ENCODE assay signal across 8 mouse cellular contexts in the genomic region with DNA sequence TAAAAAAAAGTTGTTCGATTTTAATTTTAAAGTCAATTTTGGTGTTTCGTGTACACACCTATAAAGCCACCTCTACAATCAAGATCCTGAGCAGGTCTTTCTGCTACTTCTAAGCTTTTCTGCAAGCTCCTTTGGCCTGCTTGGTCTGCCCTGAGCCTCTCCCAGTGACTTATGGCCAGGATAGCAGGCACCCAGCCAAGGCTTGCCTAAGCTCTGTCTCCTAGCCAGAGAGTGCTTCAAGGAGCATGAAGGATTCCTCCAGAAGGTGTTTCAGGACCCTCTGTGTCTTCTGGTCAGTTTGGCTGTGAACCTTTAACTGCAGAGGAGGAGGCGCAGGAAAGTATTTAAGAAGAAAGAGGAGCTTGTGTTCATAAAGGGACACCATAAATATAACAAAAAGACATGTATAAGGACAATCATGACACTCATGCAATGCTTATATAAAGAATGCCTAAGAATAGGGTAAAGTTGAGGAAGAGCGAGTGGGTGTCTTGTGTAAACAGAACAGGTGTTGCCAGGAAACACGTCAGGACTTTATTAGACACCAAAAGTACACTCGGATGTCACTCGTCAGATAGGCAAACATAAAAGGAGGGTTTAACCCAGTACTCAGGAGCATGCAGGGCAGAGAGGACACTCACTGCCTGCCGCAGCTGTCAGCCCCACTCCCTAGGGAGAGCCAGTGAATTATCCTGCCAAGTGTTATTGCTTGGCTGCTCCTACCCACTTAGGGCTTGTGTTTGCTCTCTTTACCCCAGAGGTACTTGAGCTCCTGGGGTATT. TPM values are rescaled to one million over a fixed set of nuclear protein-coding genes. Genes with fewer than 3 reads are reported as not detected.
A peak's percentile ranks its signal among the peaks of the same experiment; 100 is the strongest.
DNase-seq lines count a peak whose midpoint lies in the region; ATAC-seq lines count a peak whose summit lies in the region.

No protein-coding gene starts in this region.

- H3K9me3 ChIP-seq in heart, embryonic 13.5 days = no peaks in the 10 kb centered on the region
- no peaks in the 10 kb centered on the region for H3K9me3 ChIP-seq in neural tube, embryonic 12.5 days

- no peak for ATAC-seq in heart, embryonic 13.5 days (ENCODE audit: extremely low read depth, insufficient number of reproducible peaks, low FRiP score, low TSS enrichment)
- ATAC-seq in neural tube, embryonic 12.5 days (ENCODE audit: low FRiP score, low read depth) = peak; percentile 83
- ATAC-seq in megakaryocyte, adult 5-6 weeks (ENCODE audit: poor library complexity, severe bottlenecking) = no peak

- DNase-seq in embryo, embryonic 10 days (ENCODE audit: low spot score) = peak; percentile 48
- DNase-seq in embryo, embryonic 10.5 days (ENCODE audit: low spot score) = no peak
- DNase-seq in 3134 (ENCODE audit: extremely low read depth, insufficient read length, low spot score) = peak; percentile 35
- peak; percentile 36 for DNase-seq in cerebellum, adult 9-11 months
- DNase-seq in kidney, postnatal 36 days = peak; percentile 62 to 80

- WGBS in heart, embryonic 13.5 days = 57% methylated on average over 8 of the region's 8 CpGs
- 52% methylated on average over 8 of the region's 8 CpGs for WGBS in neural tube, embryonic 12.5 days

- H3K4me3 ChIP-seq in heart, embryonic 13.5 days = no peak overlapping the region
- H3K4me3 ChIP-seq in neural tube, embryonic 12.5 days = no peak overlapping the region

- no peak overlapping the region for H3K4me2 ChIP-seq in heart, embryonic 13.5 days
- peak overlapping the region; percentile 30; the same call in 1 of the 2 replicates for H3K4me2 ChIP-seq in neural tube, embryonic 12.5 days (replicated peaks)

- H3K27me3 ChIP-seq in heart, embryonic 13.5 days (replicated peaks) = no peaks in the 10 kb centered on the region
- no peaks in the 10 kb centered on the region for H3K27me3 ChIP-seq in neural tube, embryonic 12.5 days (replicated peaks)

- no peaks in the 10 kb centered on the region for H3K36me3 ChIP-seq in heart, embryonic 13.5 days
- no peaks in the 10 kb centered on the region for H3K36me3 ChIP-seq in neural tube, embryonic 12.5 days

- peak overlapping the region; percentile 73 for H3K27ac ChIP-seq in heart, embryonic 13.5 days (replicated peaks)
- H3K27ac ChIP-seq in neural tube, embryonic 12.5 days = no peak overlapping the region

- no peak overlapping the region for H3K9ac ChIP-seq in heart, embryonic 13.5 days
- H3K9ac ChIP-seq in neural tube, embryonic 12.5 days = no peak overlapping the region

- peaks cover 24% of the 10 kb centered on the region for H3K4me1 ChIP-seq in heart, embryonic 13.5 days
- H3K4me1 ChIP-seq in neural tube, embryonic 12.5 days = peaks cover 9% of the 10 kb centered on the region; the same call in 1 of the 2 replicates

RNA-seq across cellular contexts. Expression of a gene that starts 27.6 kb away (rescaled TPM):
- polyA plus RNA-seq in heart, embryonic 13.5 days (2015; fragmentation: Nextera tagmentation; extraction: Ambion mirVana) = not detected in 2 replicates
- not detected in 2 replicates for polyA plus RNA-seq in neural tube, embryonic 12.5 days (2016; fragmentation: Nextera tagmentation; extraction: Ambion mirVana)
- total RNA-seq in megakaryocyte, adult 5-6 weeks (2015) = 0.33 TPM in 1 of 2 replicates, not detected in the other
- not detected in 2 replicates for total RNA-seq in megakaryocyte, adult 5-6 weeks (2017)

RNA-seq across cellular contexts. Expression of a gene that starts 36.0 kb away (rescaled TPM):
- polyA plus RNA-seq in heart, embryonic 13.5 days (2015; fragmentation: Nextera tagmentation; extraction: Ambion mirVana) = 1.6 and 2.0 TPM in 2 replicates
- polyA plus RNA-seq in neural tube, embryonic 12.5 days (2016; fragmentation: Nextera tagmentation; extraction: Ambion mirVana) = 0.22 and 0.27 TPM in 2 replicates
- not detected in 2 replicates for total RNA-seq in megakaryocyte, adult 5-6 weeks (2015)
- 0.94 TPM in 1 of 2 replicates, not detected in the other for total RNA-seq in megakaryocyte, adult 5-6 weeks (2017)
